Mouse (Mus musculus) forebrain, embryonic 14.5 days (tissue): ENCODE results near the gene Dnttip1. TPM values are rescaled to one million over a fixed set of nuclear protein-coding genes. Genes with fewer than 3 reads are reported as not detected.
"Not testable (repeated sequence)": the region's sequence is repeated elsewhere in the genome, so short reads cannot be mapped to it uniquely, and the experiment has no call there.

ENCODE experiments used
- ATAC-seq: fragments of 200-750 bp; cut with Nextera tagmentation; 2 replicates; pipeline ENCODE4 v1.8.0; 2017; ENCODE audit warnings: mild to moderate bottlenecking, moderate library complexity
- DNase-seq: peaks from one replicate; pipeline ENCODE4 v3.0.0-alpha.2; 2015; ENCODE audit warnings: low spot score
- H3K27ac ChIP-seq: fragments of 300-500 bp; sonication (generic); 2 replicates; pipeline ENCODE4 v1.5.1; 2014; ENCODE audit warnings: low read depth, mild to moderate bottlenecking, control low read depth, low read length, moderate library complexity
- H3K27me3 ChIP-seq: fragments of 300-500 bp; sonication (generic); replicated peaks from 2 replicates; pipeline ENCODE4 v1.6.1; 2014; ENCODE audit warnings: low read length, control low read depth, mixed read lengths; ENCODE audit not compliant: control insufficient read depth, insufficient read depth
- H3K36me3 ChIP-seq: fragments of 300-500 bp; sonication (generic); 2 replicates; pipeline ENCODE4 v1.6.1; 2014; ENCODE audit warnings: low read length, control low read depth; ENCODE audit not compliant: control insufficient read depth, insufficient read depth
- H3K4me1 ChIP-seq: fragments of 300-500 bp; sonication (generic); 2 replicates; pipeline ENCODE4 v1.6.1; 2014; ENCODE audit warnings: antibody characterized with exemption, low read length, control low read depth; ENCODE audit not compliant: control insufficient read depth, insufficient read depth
- H3K4me2 ChIP-seq: fragments of 300-500 bp; sonication (generic); 2 replicates; pipeline ENCODE4 v1.6.1; 2014; ENCODE audit warnings: mild to moderate bottlenecking, control low read depth, low read length
- H3K4me3 ChIP-seq: fragments of 300-500 bp; sonication (generic); 2 replicates; pipeline ENCODE4 v1.5.1; 2014; ENCODE audit warnings: low read depth, low read length, control low read depth
- H3K9ac ChIP-seq: fragments of 300-500 bp; sonication (generic); 2 replicates; pipeline ENCODE4 v1.6.1; 2014; ENCODE audit warnings: mild to moderate bottlenecking, low read length, control low read depth, moderate library complexity
- H3K9me3 ChIP-seq: fragments of 300-500 bp; sonication (generic); replicated peaks from 2 replicates; pipeline ENCODE4 v1.6.1; 2016; ENCODE audit warnings: low read length, control low read depth, mixed read lengths; ENCODE audit not compliant: control insufficient read depth
- WGBS: fragments of 180-500 bp; shearing (Covaris S2); extraction: QIAGEN DNeasy Blood & Tissue Kit; methylation state at CpG from one replicate; pipeline ENCODE4 v1.1.7; 2014; 5-methylcytosine and 5-hydroxymethylcytosine counted together
- polyA plus RNA-seq: library from polyadenylated mRNA; unstranded; fragments of >200 nt; fragmentation: Nextera tagmentation; extraction: Ambion mirVana; gene quantifications from 2 replicates; pipeline ENCODE4 v1.2.1, GENCODE M21; 2014

Dnttip1 gene
- polyA plus RNA-seq: 62.2 and 64.9 TPM in 2 replicates

DNA sequence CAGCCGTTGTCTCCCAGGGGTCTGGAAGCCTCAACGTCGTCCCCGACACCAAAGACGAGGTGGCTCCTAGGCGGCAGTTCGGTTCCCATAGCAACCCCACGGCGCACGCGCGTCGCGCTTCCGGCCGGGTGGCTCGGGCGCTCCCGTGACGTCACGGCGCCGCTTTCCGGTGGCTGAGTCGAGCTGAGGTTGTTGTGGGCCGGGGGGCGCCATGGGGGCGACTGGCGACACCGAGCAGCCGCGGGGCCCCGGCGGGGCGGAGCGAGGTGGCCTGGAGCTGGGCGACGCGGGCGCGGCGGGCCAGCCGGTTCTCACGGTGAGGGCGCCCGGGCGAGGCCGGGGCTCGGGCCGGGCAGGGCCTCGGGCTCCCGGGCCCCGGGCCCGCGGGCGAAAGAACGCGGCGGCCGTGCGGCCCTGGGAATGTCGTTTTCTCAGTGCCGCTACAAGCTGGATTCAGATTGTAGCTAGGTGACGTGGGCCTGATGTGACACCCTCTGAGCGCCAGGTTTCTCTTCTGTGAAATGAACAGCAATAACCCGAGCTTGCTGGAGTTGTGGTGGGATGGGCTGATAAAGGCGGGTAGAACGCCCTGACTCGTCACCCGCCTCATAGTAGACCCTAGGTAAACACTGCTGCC is at the start of gene Dnttip1, which contains the start of gene Wfdc3:
Gene Dnttip1, plus strand, starts transcription at position 141 of the 637 bp plus-strand sequence.
Gene Wfdc3, minus strand, starts transcription at position 89 of the 637 bp plus-strand sequence.
- WGBS: under 1% methylated on average over 63 of the region's 70 CpGs
- Histone ChIP-seq H3K4me2 (peak within 1 kb of the TSS; percentile 87), H3K27ac (peak within 1 kb of the TSS; percentile 66), H3K4me1 (peaks cover 10% of the 10 kb centered on the region; the same call in 1 of the 2 replicates), H3K27me3 (no peaks in the 10 kb centered on the region), H3K9ac (peak within 1 kb of the TSS; percentile 93), H3K4me3 (peak within 1 kb of the TSS; percentile 88), H3K36me3 (peaks cover 28% of the 10 kb centered on the region), H3K9me3 (no peaks in the 10 kb centered on the region)
- peak; percentile 96 for ATAC-seq
- peak; percentile 96 for DNase-seq

- Histone ChIP-seq H3K9me3 (no peaks in the 10 kb centered on the region), H3K4me2 (no peak within 1 kb of the TSS), H3K4me3 (no peak within 1 kb of the TSS), H3K36me3 (no peaks in the 10 kb centered on the region), H3K9ac (no peak within 1 kb of the TSS), H3K27me3 (no peaks in the 10 kb centered on the region), H3K27ac (no peak within 1 kb of the TSS), H3K4me1 (no peaks in the 10 kb centered on the region)
- 77% methylated on average over 4 of the region's 4 CpGs for WGBS
- ATAC-seq (no peak), DNase-seq (no peak)
Measured at GRCm38 (mm10) chr2:164698201-164698600, 47.6 kb upstream of the Dnttip1 start, which contains the start of gene Spint4. Gene Spint4, plus strand, starts transcription at chr2:164698501.

DNA sequence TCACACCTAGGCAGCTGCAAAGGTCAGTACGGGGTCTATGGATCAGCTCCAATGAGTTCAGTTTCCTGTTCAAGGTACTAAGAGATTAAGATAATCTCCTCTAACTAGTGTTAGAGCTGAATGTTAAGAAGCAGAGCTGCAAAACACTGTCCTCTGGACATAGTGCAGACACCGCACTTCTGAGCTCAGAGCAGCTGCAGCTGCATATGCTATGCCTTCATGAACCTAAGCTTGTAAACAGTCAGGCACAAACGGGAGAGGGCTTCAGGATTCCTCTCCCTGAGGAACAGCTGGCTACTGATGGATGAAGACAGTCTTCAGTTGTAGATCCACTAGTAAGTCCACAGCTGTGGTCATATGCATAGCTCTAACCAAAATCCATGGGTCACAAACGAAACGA is 44.8 kb upstream of the Dnttip1 start:
- Histone ChIP-seq H3K4me1 (no peaks in the 10 kb centered on the region), H3K27ac (no peak overlapping the region), H3K4me3 (no peak overlapping the region), H3K9ac (no peak overlapping the region), H3K36me3 (no peaks in the 10 kb centered on the region), H3K9me3 (no peaks in the 10 kb centered on the region), H3K4me2 (no peak overlapping the region), H3K27me3 (no peaks in the 10 kb centered on the region)
- 85% methylated on average over 5 of the region's 5 CpGs for WGBS
- DNase-seq (no peak), ATAC-seq (no peak)

- no peak for DNase-seq
- no peak overlapping the region for H3K4me2 ChIP-seq
- H3K9me3 ChIP-seq: no peaks in the 10 kb centered on the region
- H3K9ac ChIP-seq: no peak overlapping the region
- no peak overlapping the region for H3K27ac ChIP-seq
- H3K4me3 ChIP-seq: no peak overlapping the region
- H3K36me3 ChIP-seq: no peaks in the 10 kb centered on the region
- WGBS: 95% methylated on average over 5 of the region's 5 CpGs
- ATAC-seq: no peak
- no peaks in the 10 kb centered on the region for H3K27me3 ChIP-seq
- no peaks in the 10 kb centered on the region for H3K4me1 ChIP-seq
Measured at GRCm38 (mm10) chr2:164701761-164702160, 44.0 kb upstream of the Dnttip1 start.

- 80% methylated on average over 5 of the region's 5 CpGs for WGBS
- Histone ChIP-seq H3K27me3 (no peaks in the 10 kb centered on the region), H3K4me3 (no peak overlapping the region), H3K4me2 (no peak overlapping the region), H3K36me3 (no peaks in the 10 kb centered on the region), H3K9ac (no peak overlapping the region), H3K4me1 (no peaks in the 10 kb centered on the region), H3K9me3 (no peaks in the 10 kb centered on the region), H3K27ac (no peak overlapping the region)
- ATAC-seq: no peak
- DNase-seq: no peak
Measured at GRCm38 (mm10) chr2:164704235-164704634, 41.5 kb upstream of the Dnttip1 start.

- Histone ChIP-seq H3K36me3 (no peaks in the 10 kb centered on the region), H3K27me3 (no peaks in the 10 kb centered on the region), H3K4me1 (no peaks in the 10 kb centered on the region), H3K9ac (no peak overlapping the region), H3K4me3 (no peak overlapping the region), H3K4me2 (no peak overlapping the region), H3K27ac (no peak overlapping the region), H3K9me3 (no peaks in the 10 kb centered on the region)
- DNase-seq: no peak
- ATAC-seq: no peak
- WGBS: 94% methylated on average over 6 of the region's 6 CpGs
Measured at GRCm38 (mm10) chr2:164705328-164705727, 40.5 kb upstream of the Dnttip1 start.

DNA sequence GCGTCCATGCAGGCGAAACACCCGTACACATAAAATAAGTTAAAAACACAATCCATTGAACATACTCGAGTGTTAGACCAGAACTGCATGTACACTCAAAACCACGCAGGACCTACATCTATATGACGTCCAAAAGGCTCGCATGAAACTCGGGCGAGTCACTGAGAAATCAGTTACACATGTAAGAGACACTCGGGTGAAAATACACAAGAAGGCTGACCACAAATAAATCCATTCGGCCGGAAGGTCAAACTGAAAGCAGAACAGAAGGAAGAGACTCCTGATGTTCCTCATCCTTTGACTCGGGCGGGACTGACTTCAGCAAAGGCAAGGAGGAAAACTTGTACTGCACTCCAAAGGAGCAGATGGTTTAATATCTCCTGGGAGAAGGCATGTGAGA is 39.8 kb upstream of the Dnttip1 start:
- Histone ChIP-seq H3K36me3 (no peaks in the 10 kb centered on the region), H3K9me3 (no peaks in the 10 kb centered on the region), H3K4me2 (no peak overlapping the region), H3K27me3 (no peaks in the 10 kb centered on the region), H3K9ac (no peak overlapping the region), H3K4me1 (no peaks in the 10 kb centered on the region), H3K4me3 (no peak overlapping the region), H3K27ac (no peak overlapping the region)
- 91% methylated on average over 14 of the region's 14 CpGs for WGBS
- DNase-seq (no peak), ATAC-seq (no peak)

DNA sequence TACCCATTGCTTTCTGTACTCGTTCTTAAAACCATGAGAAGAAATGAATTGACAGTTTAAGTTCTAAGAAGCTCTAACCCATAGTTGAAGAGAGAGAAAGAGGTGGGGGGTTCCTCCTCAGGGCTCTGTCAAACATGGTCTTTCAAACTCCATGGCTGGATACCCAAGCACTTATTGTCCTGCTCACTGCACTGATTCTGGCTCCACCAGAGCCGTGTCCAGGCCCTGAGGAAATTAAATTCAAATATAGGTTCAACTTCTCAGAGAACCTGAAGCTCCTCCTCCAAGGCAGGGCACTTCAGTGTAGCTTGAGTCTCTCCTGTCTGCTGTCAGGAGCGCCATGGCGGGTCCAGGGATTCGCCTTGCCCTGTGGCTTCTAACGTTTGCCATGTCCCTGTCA is 30.8 kb upstream of the Dnttip1 start, which contains the start of gene Spint5:
Gene Spint5, plus strand, starts transcription at position 301 of the 400 bp plus-strand sequence.
- H3K4me2 ChIP-seq: no peak within 1 kb of the TSS
- H3K4me1 ChIP-seq: no peaks in the 10 kb centered on the region
- no peaks in the 10 kb centered on the region for H3K27me3 ChIP-seq
- H3K36me3 ChIP-seq: no peaks in the 10 kb centered on the region
- no peak within 1 kb of the TSS for H3K4me3 ChIP-seq
- no peak within 1 kb of the TSS for H3K27ac ChIP-seq
- H3K9me3 ChIP-seq: no peaks in the 10 kb centered on the region
- DNase-seq: no peak
- H3K9ac ChIP-seq: no peak within 1 kb of the TSS
- no peak for ATAC-seq
- 77% methylated on average over 6 of the region's 6 CpGs for whole genome bisulfite sequencing

DNA sequence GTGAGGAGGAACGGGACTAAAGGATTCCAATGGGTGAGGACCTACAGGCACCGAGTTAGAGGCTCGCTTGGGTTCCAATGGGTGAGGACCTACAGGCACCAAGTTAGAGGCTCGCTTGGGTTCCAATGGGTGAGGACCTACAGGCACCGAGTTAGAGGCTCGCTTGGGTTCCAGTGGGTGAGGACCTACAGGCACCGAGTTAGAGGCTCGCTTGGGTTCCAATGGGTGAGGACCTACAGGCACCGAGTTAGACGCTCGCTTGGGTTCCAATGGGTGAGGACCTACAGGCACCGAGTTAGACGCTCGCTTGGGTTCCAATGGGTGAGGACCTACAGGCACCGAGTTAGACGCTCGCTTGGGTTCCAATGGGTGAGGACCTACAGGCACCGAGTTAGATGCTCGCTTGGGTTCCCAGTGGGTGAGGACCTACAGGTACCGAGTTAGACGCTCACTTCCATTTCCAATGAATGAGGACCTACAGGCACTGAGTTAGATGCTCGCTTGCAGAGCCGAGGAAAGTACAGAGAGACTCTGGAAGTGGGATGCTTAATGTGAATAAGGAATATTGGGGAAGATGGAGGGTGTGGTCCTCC is 29.5 kb upstream of the Dnttip1 start:
- H3K4me1 ChIP-seq, H3K36me3 ChIP-seq, H3K4me2 ChIP-seq, H3K9ac ChIP-seq, H3K27ac ChIP-seq, H3K4me3 ChIP-seq, H3K27me3 ChIP-seq, DNase-seq, H3K9me3 ChIP-seq, ATAC-seq: not testable (repeated sequence)
- 94% methylated on average over 21 of the region's 23 CpGs for WGBS
